26 mouse cellular contexts compared by ENCODE assay signal in genomic region chr5:128745206-128745605, GRCm38 (mm10). TPM values are rescaled to one million over a fixed set of nuclear protein-coding genes. Genes with fewer than 3 reads are reported as not detected.
A peak's percentile ranks its signal among the peaks of the same experiment; 100 is the strongest.
DNase-seq lines count a peak whose midpoint lies in the region; ATAC-seq lines count a peak whose summit lies in the region.
"Had no signal": no experiment of that assay in that cellular context is flagged by ENCODE, and none has a peak within 500 bp of the region (broad histone marks: within the 10 kb centered on the region; RNA-seq: fewer than 3 reads in every experiment).

No protein-coding gene starts in this region.

- no peaks in the 10 kb centered on the region for H3K36me3 ChIP-seq in hindbrain, embryonic 12.5 days
- H3K36me3 ChIP-seq in hindbrain, embryonic 13.5 days: no peaks in the 10 kb centered on the region
- no peaks in the 10 kb centered on the region for H3K36me3 ChIP-seq in midbrain, embryonic 11.5 days (ENCODE audit: control insufficient read depth, insufficient read depth, low read length)
- H3K36me3 ChIP-seq in midbrain, embryonic 10.5 days: no peaks in the 10 kb centered on the region
- H3K36me3 ChIP-seq: embryonic facial prominence, embryonic 10.5 days; embryonic facial prominence, embryonic 12.5 days; forebrain, embryonic 15.5 days; G1E had no signal

- peaks cover 4% of the 10 kb centered on the region for H3K4me1 ChIP-seq in hindbrain, embryonic 12.5 days
- peaks cover 12% of the 10 kb centered on the region for H3K4me1 ChIP-seq in hindbrain, embryonic 13.5 days (replicated peaks)
- no peaks in the 10 kb centered on the region for H3K4me1 ChIP-seq in midbrain, embryonic 11.5 days (ENCODE audit: control insufficient read depth, insufficient read depth, low read length)
- H3K4me1 ChIP-seq in midbrain, embryonic 10.5 days: peaks cover 8% of the 10 kb centered on the region; the same call in 1 of the 2 replicates
- H3K4me1 ChIP-seq: embryonic facial prominence, embryonic 10.5 days; embryonic facial prominence, embryonic 12.5 days; forebrain, embryonic 13.5 days; forebrain, embryonic 15.5 days had no signal

- H3K4me2 ChIP-seq in hindbrain, embryonic 12.5 days (replicated peaks): no peak overlapping the region
- no peak overlapping the region for H3K4me2 ChIP-seq in hindbrain, embryonic 13.5 days
- H3K4me2 ChIP-seq in midbrain, embryonic 11.5 days: no peak overlapping the region
- H3K4me2 ChIP-seq: embryonic facial prominence, embryonic 12.5 days; forebrain, embryonic 13.5 days; forebrain, embryonic 15.5 days had no signal

- no peak overlapping the region for H3K4me3 ChIP-seq in hindbrain, embryonic 12.5 days
- H3K4me3 ChIP-seq in hindbrain, embryonic 13.5 days: no peak overlapping the region
- H3K4me3 ChIP-seq in midbrain, embryonic 11.5 days (ENCODE audit: low read depth, low read length): no peak overlapping the region
- no peak overlapping the region for H3K4me3 ChIP-seq in midbrain, embryonic 10.5 days
- H3K4me3 ChIP-seq: embryonic facial prominence, embryonic 10.5 days; embryonic facial prominence, embryonic 12.5 days; forebrain, embryonic 13.5 days; forebrain, embryonic 15.5 days had no signal

- H3K9ac ChIP-seq in hindbrain, embryonic 12.5 days: 0 out of 2 replicates have a peak overlapping the region, but pooled peaks have one; percentile 23
- H3K9ac ChIP-seq in hindbrain, embryonic 13.5 days: no peak overlapping the region; the same call in 1 of the 2 replicates
- no peak overlapping the region for H3K9ac ChIP-seq in midbrain, embryonic 11.5 days (ENCODE audit: low read length)
- H3K9ac ChIP-seq: embryonic facial prominence, embryonic 12.5 days; forebrain, embryonic 13.5 days; forebrain, embryonic 15.5 days had no signal

- no peaks in the 10 kb centered on the region for H3K9me3 ChIP-seq in hindbrain, embryonic 12.5 days (replicated peaks)
- no peaks in the 10 kb centered on the region for H3K9me3 ChIP-seq in hindbrain, embryonic 13.5 days
- H3K9me3 ChIP-seq in midbrain, embryonic 11.5 days (ENCODE audit: control insufficient read depth, low read length): no peaks in the 10 kb centered on the region
- no peaks in the 10 kb centered on the region for H3K9me3 ChIP-seq in midbrain, embryonic 10.5 days (replicated peaks)
- H3K9me3 ChIP-seq: embryonic facial prominence, embryonic 10.5 days; embryonic facial prominence, embryonic 12.5 days; forebrain, embryonic 13.5 days; forebrain, embryonic 15.5 days had no signal

- peak; percentile 64 for DNase-seq in midbrain, embryonic 11.5 days (ENCODE audit: low spot score, missing footprints)
- no peak for DNase-seq in midbrain, embryonic 10.5 days (ENCODE audit: low spot score)
- DNase-seq in right cerebral cortex, postnatal 14 days: peak; percentile 8
- DNase-seq in right cerebral cortex, postnatal 25 days: no peak
- no peak for DNase-seq in kidney, postnatal 25 days
- DNase-seq: adrenal gland, adult 8-10 months; adrenal gland, postnatal 14 days; adrenal gland, postnatal 36 days; B cell, adult 2 months; cerebellum, adult 11-12 months; cerebellum, adult 2 months; cerebellum, adult 9-10 months; cerebellum, postnatal 10 days; cerebellum, postnatal 25 days had no signal

- H3K27me3 ChIP-seq in hindbrain, embryonic 12.5 days: no peaks in the 10 kb centered on the region
- 0 out of 2 replicates have a peak, but pooled peaks cover 2% of the 10 kb centered on the region for H3K27me3 ChIP-seq in hindbrain, embryonic 13.5 days
- no peaks in the 10 kb centered on the region for H3K27me3 ChIP-seq in midbrain, embryonic 11.5 days (ENCODE audit: control insufficient read depth, insufficient read depth, low read length)
- 0 out of 2 replicates have a peak, but pooled peaks cover 6% of the 10 kb centered on the region for H3K27me3 ChIP-seq in midbrain, embryonic 10.5 days (ENCODE audit: low read depth, poor library complexity, severe bottlenecking)
- H3K27me3 ChIP-seq: CH12.LX; forebrain, embryonic 15.5 days; Patski had no signal

- no peak overlapping the region for H3K27ac ChIP-seq in hindbrain, embryonic 12.5 days
- H3K27ac ChIP-seq in hindbrain, embryonic 13.5 days: no peak overlapping the region
- no peak overlapping the region for H3K27ac ChIP-seq in midbrain, embryonic 11.5 days (ENCODE audit: low read depth, low read length)
- H3K27ac ChIP-seq in midbrain, embryonic 10.5 days (replicated peaks): no peak overlapping the region
- H3K27ac ChIP-seq: embryonic facial prominence, embryonic 10.5 days; embryonic facial prominence, embryonic 12.5 days; forebrain, embryonic 13.5 days; forebrain, embryonic 15.5 days had no signal

- 79% methylated on average over 9 of the region's 9 CpGs for WGBS in hindbrain, embryonic 12.5 days
- 69% methylated on average over 9 of the region's 9 CpGs for WGBS in hindbrain, embryonic 13.5 days
- 75% methylated on average over 9 of the region's 9 CpGs for WGBS in midbrain, embryonic 11.5 days
- 83% methylated on average over 9 of the region's 9 CpGs for WGBS in midbrain, embryonic 10.5 days

- ATAC-seq in hindbrain, embryonic 12.5 days (ENCODE audit: low FRiP score): no peak
- ATAC-seq in hindbrain, embryonic 13.5 days (ENCODE audit: low FRiP score): no peak
- no peak for ATAC-seq in midbrain, embryonic 11.5 days (ENCODE audit: low FRiP score)
- ATAC-seq: activated CD4-positive, CD25-positive, alpha-beta regulatory T cell, adult 4 months; CD4-positive, CD25-positive, alpha-beta regulatory T cell, adult 4 months; forebrain, embryonic 13.5 days; forebrain, embryonic 15.5 days; Patski had no signal

RNA-seq across cellular contexts. Expression of gene Piwil1, which starts 42.9 kb away (rescaled TPM):
- 0.15 and 0.17 TPM in 2 replicates for polyA plus RNA-seq in hindbrain, embryonic 12.5 days (2016; fragmentation: Nextera tagmentation; extraction: Ambion mirVana)
- polyA plus RNA-seq in hindbrain, embryonic 13.5 days (2015; fragmentation: Nextera tagmentation; extraction: Ambion mirVana): 0.18 and 0.19 TPM in 2 replicates
- polyA plus RNA-seq in midbrain, embryonic 11.5 days (2014; fragmentation: Nextera tagmentation; extraction: Ambion mirVana): 0.14 TPM in 1 of 2 replicates, not detected in the other
- 0.19 TPM in 1 of 2 replicates, not detected in the other for polyA plus RNA-seq in midbrain, embryonic 10.5 days (2016; fragmentation: Nextera tagmentation; extraction: Ambion mirVana)
- polyA plus RNA-seq: embryonic facial prominence, embryonic 10.5 days; forebrain, embryonic 11.5 days; forebrain, embryonic 13.5 days; G1E; Patski had no signal

Comparison
In these comparisons a context has a peak if more than half of its experiments do, and no peak if none do; other contexts are left out.
1. DNase-seq: peak in midbrain, embryonic 11.5 days (single experiment) and right cerebral cortex, postnatal 14 days (single experiment); none in midbrain, embryonic 10.5 days (single experiment), right cerebral cortex, postnatal 25 days (single experiment) and kidney, postnatal 25 days (0 of 2).